Mouse (Mus musculus) ES-Bruce4 (cell line): ENCODE results near the gene Sept11. TPM values are rescaled to one million over a fixed set of nuclear protein-coding genes. Genes with fewer than 3 reads are reported as not detected.

Experiments used
- H3K27ac ChIP-seq: 2 replicates; pipeline ENCODE4 v1.5.1; 2012; ENCODE audit warnings: low read length, inconsistent platforms; ENCODE audit not compliant: insufficient read depth
- H3K27me3 ChIP-seq: 2 replicates; pipeline ENCODE4 v1.6.1; 2012; ENCODE audit warnings: mild to moderate bottlenecking, low read length, inconsistent platforms; ENCODE audit not compliant: control insufficient read depth, poor library complexity, insufficient read depth, severe bottlenecking
- H3K36me3 ChIP-seq: 2 replicates; pipeline ENCODE4 v1.6.1; 2012; ENCODE audit warnings: inconsistent platforms, mild to moderate bottlenecking, low read length, moderate library complexity; ENCODE audit not compliant: control insufficient read depth, poor library complexity, insufficient read depth, severe bottlenecking
- H3K4me1 ChIP-seq: one replicate; pipeline ENCODE4 v1.8.1; 2011; ENCODE audit warnings: low read length; ENCODE audit not compliant: control insufficient read depth, insufficient read depth
- H3K4me3 ChIP-seq: 2 replicates; pipeline ENCODE4 v1.5.1; 2011; ENCODE audit warnings: low read depth, mild to moderate bottlenecking, low read length
- H3K9ac ChIP-seq: 2 replicates; pipeline ENCODE4 v1.6.1; 2012; ENCODE audit warnings: low read depth, mild to moderate bottlenecking, inconsistent platforms; ENCODE audit not compliant: poor library complexity, severe bottlenecking
- H3K9me3 ChIP-seq: replicated peaks from 2 replicates; pipeline ENCODE4 v1.6.1; 2012; ENCODE audit warnings: mild to moderate bottlenecking, low read length, inconsistent platforms; ENCODE audit not compliant: control insufficient read depth, poor library complexity, insufficient read depth, severe bottlenecking
- CTCF ChIP-seq: IDR thresholded peaks from one replicate; pipeline ENCODE4 v1.8.1; 2011; ENCODE audit warnings: low read depth, low read length
- EP300 ChIP-seq: IDR thresholded peaks from 2 replicates; pipeline ENCODE4 v1.6.1; 2011; ENCODE audit warnings: low read depth, low read length; ENCODE audit not compliant: insufficient read depth
- POLR2A ChIP-seq: IDR thresholded peaks from one replicate; pipeline ENCODE4 v1.8.1; 2011; ENCODE audit warnings: low read length; ENCODE audit not compliant: insufficient read depth
- polyA plus RNA-seq: library from polyadenylated mRNA; stranded (reverse); fragments of >200 nt; gene quantifications from 2 replicates; pipeline ENCODE4 v1.2.4, GENCODE M21; 2011; ENCODE audit warnings: low read depth; ENCODE audit not compliant: missing spikeins, insufficient read depth, insufficient read length

Sept11 gene
- polyA plus RNA-seq, 1 experiment: 194 TPM

- H3K27ac ChIP-seq: no peak overlapping the region
- H3K4me3 ChIP-seq: no peak overlapping the region
- no peak overlapping the region for H3K9ac ChIP-seq
- H3K9me3 ChIP-seq: no peaks in the 10 kb centered on the region
- H3K27me3 ChIP-seq: no peaks in the 10 kb centered on the region
- TF ChIP-seq EP300 (no peak), CTCF (no peak), POLR2A (no peak)
- peaks cover 55% of the 10 kb centered on the region for H3K36me3 ChIP-seq
- no peaks in the 10 kb centered on the region for H3K4me1 ChIP-seq
Observed at GRCm38 (mm10) chr5:93168654-93169053, 75.4 kb downstream of the Sept11 start.

GRCm38 (mm10) chr5:93171420-93171819, 78.2 kb downstream of the Sept11 start:
- no peak for TF ChIP-seq CTCF
- no peak for TF ChIP-seq EP300
- TF ChIP-seq POLR2A: no peak
- Histone ChIP-seq H3K4me1 (no peaks in the 10 kb centered on the region), H3K36me3 (peaks cover 38% of the 10 kb centered on the region)

DNA sequence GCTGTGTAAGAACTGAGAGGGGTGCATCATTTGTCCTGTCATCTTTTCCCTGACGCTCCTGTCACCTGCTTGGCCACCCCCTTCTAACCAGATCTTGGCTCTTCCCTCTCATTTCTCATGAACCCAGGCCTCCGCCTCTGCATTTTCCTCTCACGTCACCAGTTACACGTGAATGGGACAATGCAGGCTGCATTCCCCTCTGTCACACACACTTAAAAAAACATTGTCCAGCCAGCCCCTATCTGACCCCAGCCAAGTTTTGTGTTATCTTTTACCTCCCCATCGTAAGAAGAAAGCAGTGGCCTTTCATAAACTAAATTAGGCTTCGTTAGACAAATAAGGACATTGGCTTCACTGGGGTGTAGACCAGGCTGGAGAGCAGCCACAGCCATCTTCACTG, 79.3 kb downstream of the Sept11 start:
- H3K36me3 ChIP-seq: peaks cover 31% of the 10 kb centered on the region
- no peak overlapping the region for H3K27ac ChIP-seq

More at GRCm38 (mm10) chr5:93171420-93171819, 78.2 kb downstream of the Sept11 start:
- Histone ChIP-seq H3K4me3 (no peak overlapping the region), H3K27ac (no peak overlapping the region), H3K9ac (no peak overlapping the region), H3K9me3 (no peaks in the 10 kb centered on the region), H3K27me3 (no peaks in the 10 kb centered on the region)

DNA sequence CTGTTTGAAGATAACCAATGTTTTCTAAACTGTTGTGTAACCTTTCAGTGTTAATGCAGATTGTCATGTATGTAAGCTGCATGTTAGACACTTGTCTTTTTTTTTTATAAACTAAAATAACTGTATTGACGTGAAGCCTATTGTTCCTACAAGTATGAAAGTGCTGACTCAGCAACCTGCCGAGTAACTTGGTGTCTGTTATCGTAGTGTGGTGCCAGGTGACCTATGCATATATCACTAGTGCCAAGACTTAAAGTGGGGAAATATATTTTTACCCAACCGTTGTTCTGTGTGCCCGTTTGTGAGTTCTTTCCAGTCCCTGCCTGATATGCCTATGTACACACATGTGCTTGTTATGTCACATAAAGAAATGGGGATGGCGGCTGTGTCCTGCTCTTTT, 81.4 kb downstream of the Sept11 start:
- Histone ChIP-seq H3K4me3 (no peak overlapping the region), H3K9ac (no peak overlapping the region), H3K36me3 (peaks cover 26% of the 10 kb centered on the region), H3K9me3 (no peaks in the 10 kb centered on the region), H3K4me1 (no peaks in the 10 kb centered on the region), H3K27me3 (no peaks in the 10 kb centered on the region), H3K27ac (no peak overlapping the region)
- TF ChIP-seq CTCF (no peak), EP300 (no peak), POLR2A (no peak)

More for the DNA sequence above, 79.3 kb downstream of the Sept11 start:
- Histone ChIP-seq H3K4me1 (no peaks in the 10 kb centered on the region), H3K27me3 (no peaks in the 10 kb centered on the region), H3K9me3 (no peaks in the 10 kb centered on the region), H3K4me3 (no peak overlapping the region), H3K9ac (no peak overlapping the region)
- TF ChIP-seq POLR2A (no peak), CTCF (no peak), EP300 (no peak)

GRCm38 (mm10) chr5:93178616-93179015, 85.4 kb downstream of the Sept11 start:
- H3K9ac ChIP-seq: no peak overlapping the region
- TF ChIP-seq CTCF: no peak
- TF ChIP-seq EP300: no peak
- no peak for TF ChIP-seq POLR2A
- H3K9me3 ChIP-seq: no peaks in the 10 kb centered on the region
- no peak overlapping the region for H3K4me3 ChIP-seq
- H3K27me3 ChIP-seq: no peaks in the 10 kb centered on the region
- peaks cover 14% of the 10 kb centered on the region for H3K36me3 ChIP-seq
- no peak overlapping the region for H3K27ac ChIP-seq
- H3K4me1 ChIP-seq: no peaks in the 10 kb centered on the region

- Histone ChIP-seq H3K4me3 (no peak overlapping the region), H3K27me3 (no peaks in the 10 kb centered on the region), H3K4me1 (no peaks in the 10 kb centered on the region), H3K9me3 (no peaks in the 10 kb centered on the region), H3K36me3 (peaks cover 22% of the 10 kb centered on the region), H3K9ac (no peak overlapping the region), H3K27ac (no peak overlapping the region)
- no peak for TF ChIP-seq POLR2A
- peak; percentile 0 for TF ChIP-seq CTCF
Observed at GRCm38 (mm10) chr5:93180252-93180651, 87.0 kb downstream of the Sept11 start.
